16 mouse cellular contexts compared by ENCODE assay signal in genomic region chr6:113001719-113002118, GRCm38 (mm10). TPM values are rescaled to one million over a fixed set of nuclear protein-coding genes. Genes with fewer than 3 reads are reported as not detected.
A peak's percentile ranks its signal among the peaks of the same experiment; 100 is the strongest.
DNase-seq lines count a peak whose midpoint lies in the region; ATAC-seq and TF ChIP-seq lines count a peak whose summit lies in the region.
"Had no signal": no experiment of that assay in that cellular context is flagged by ENCODE, and none has a peak within 500 bp of the region (broad histone marks: within the 10 kb centered on the region; RNA-seq: fewer than 3 reads in every experiment).

No protein-coding gene starts in this region.

- no peak overlapping the region for H3K9ac ChIP-seq in midbrain, embryonic 13.5 days (replicated peaks)
- H3K9ac ChIP-seq in midbrain, embryonic 16.5 days (ENCODE audit: low read depth, low read length): no peak overlapping the region
- H3K9ac ChIP-seq: embryonic facial prominence, embryonic 13.5 days; forebrain, embryonic 12.5 days had no signal

- no peak for TF ChIP-seq CTCF in kidney, adult 2 months (conservative IDR thresholded peaks at IDR 0.05; ENCODE audit: insufficient read depth, insufficient read length, low read depth, low read length)

- 0 out of 2 replicates have a peak, but pooled peaks have one; percentile 2 for ATAC-seq in midbrain, embryonic 13.5 days
- no peak for ATAC-seq in midbrain, embryonic 16.5 days

- H3K4me3 ChIP-seq in kidney, adult 2 months (ENCODE audit: insufficient read depth, low read depth, low read length): no peak overlapping the region
- no peak overlapping the region for H3K4me3 ChIP-seq in midbrain, embryonic 13.5 days (replicated peaks)
- no peak overlapping the region for H3K4me3 ChIP-seq in midbrain, embryonic 16.5 days (ENCODE audit: low read depth, low read length)
- H3K4me3 ChIP-seq: embryonic facial prominence, embryonic 13.5 days; forebrain, embryonic 12.5 days; hindbrain, embryonic 10.5 days; left cerebral cortex, adult 2 months had no signal

- no peaks in the 10 kb centered on the region for H3K27me3 ChIP-seq in kidney, adult 2 months (replicated peaks; ENCODE audit: control insufficient read depth, insufficient read depth, low read length)
- no peaks in the 10 kb centered on the region for H3K27me3 ChIP-seq in midbrain, embryonic 13.5 days
- H3K27me3 ChIP-seq in midbrain, embryonic 16.5 days (ENCODE audit: control insufficient read depth, insufficient read depth, low read depth, low read length): no peaks in the 10 kb centered on the region
- H3K27me3 ChIP-seq: embryonic facial prominence, embryonic 13.5 days; forebrain, embryonic 12.5 days had no signal

- 57% methylated on average over 12 of the region's 12 CpGs for WGBS in kidney, adult 2 months
- 77% methylated on average over 12 of the region's 12 CpGs for whole genome bisulfite sequencing in midbrain, embryonic 13.5 days
- 76% methylated on average over 12 of the region's 12 CpGs for WGBS in midbrain, embryonic 16.5 days

- H3K9me3 ChIP-seq in midbrain, embryonic 13.5 days: no peaks in the 10 kb centered on the region
- H3K9me3 ChIP-seq in midbrain, embryonic 16.5 days (replicated peaks; ENCODE audit: control insufficient read depth, low read length, poor library complexity, severe bottlenecking): no peaks in the 10 kb centered on the region
- H3K9me3 ChIP-seq: embryonic facial prominence, embryonic 13.5 days; forebrain, embryonic 12.5 days; G1E; hindbrain, embryonic 10.5 days had no signal

- peak; percentile 34 for DNase-seq in kidney, adult 2 months
- no peak for DNase-seq in kidney, postnatal 10 days
- DNase-seq in R1 (ENCODE audit: low read depth, low spot score): peak; percentile 82
- no peak for DNase-seq in left cerebral cortex, adult 18-20 months (ENCODE audit: low spot score in 2 of 2)
- DNase-seq in cerebellum, adult 18-20 months: no peak
- DNase-seq: cerebellum, postnatal 10 days; thymus, postnatal 14 days had no signal

- no peak overlapping the region for H3K4me2 ChIP-seq in midbrain, embryonic 13.5 days (replicated peaks)
- H3K4me2 ChIP-seq in midbrain, embryonic 16.5 days (ENCODE audit: low read length): no peak overlapping the region
- H3K4me2 ChIP-seq: embryonic facial prominence, embryonic 13.5 days; forebrain, embryonic 12.5 days; heart, embryonic 11.5 days had no signal

- H3K36me3 ChIP-seq in kidney, adult 2 months (ENCODE audit: control insufficient read depth, insufficient read depth, low read length): no peaks in the 10 kb centered on the region
- no peaks in the 10 kb centered on the region for H3K36me3 ChIP-seq in midbrain, embryonic 13.5 days
- no peaks in the 10 kb centered on the region for H3K36me3 ChIP-seq in midbrain, embryonic 16.5 days (ENCODE audit: control insufficient read depth, insufficient read depth, low read length)
- H3K36me3 ChIP-seq: embryonic facial prominence, embryonic 13.5 days; forebrain, embryonic 12.5 days; G1E; hindbrain, embryonic 10.5 days had no signal

- no peaks in the 10 kb centered on the region for H3K4me1 ChIP-seq in kidney, adult 2 months (ENCODE audit: control insufficient read depth, insufficient read depth, low read length)
- peaks cover 11% of the 10 kb centered on the region for H3K4me1 ChIP-seq in midbrain, embryonic 13.5 days (replicated peaks)
- H3K4me1 ChIP-seq in midbrain, embryonic 16.5 days (ENCODE audit: control insufficient read depth, insufficient read depth, low read length): 0 out of 2 replicates have a peak, but pooled peaks cover 3% of the 10 kb centered on the region
- H3K4me1 ChIP-seq: embryonic facial prominence, embryonic 13.5 days had no signal

- no peak overlapping the region for H3K27ac ChIP-seq in kidney, adult 2 months (ENCODE audit: insufficient read depth, low read depth, low read length)
- H3K27ac ChIP-seq in midbrain, embryonic 13.5 days: no peak overlapping the region
- no peak overlapping the region for H3K27ac ChIP-seq in midbrain, embryonic 16.5 days (ENCODE audit: low read length)
- H3K27ac ChIP-seq: embryonic facial prominence, embryonic 13.5 days; forebrain, embryonic 12.5 days; kidney, postnatal 0 days; left cerebral cortex, adult 2 months had no signal

- no peak for TF ChIP-seq POLR2A in kidney, adult 2 months (IDR thresholded peaks at IDR 0.05; ENCODE audit: low read depth, low read length)

RNA-seq across cellular contexts. Expression of gene Thumpd3, which starts 44.3 kb away (rescaled TPM):
- polyA plus RNA-seq in kidney, adult 2 months (2012; rRNA removed): 6.5 and 9.3 TPM in 2 replicates
- polyA plus RNA-seq in midbrain, embryonic 13.5 days (2015; fragmentation: Nextera tagmentation; extraction: Ambion mirVana): 57.0 and 59.0 TPM in 2 replicates
- 51.4 and 55.6 TPM in 2 replicates for polyA plus RNA-seq in midbrain, embryonic 16.5 days (2015; fragmentation: Nextera tagmentation; extraction: Ambion mirVana)
- total RNA-seq in left cerebral cortex, adult 18-20 months (2021): 10 to 100 TPM; 22.9 to 30.1 TPM

RNA-seq across cellular contexts. Expression of gene Srgap3, which starts 54.7 kb away (rescaled TPM):
- 5.5 and 5.8 TPM in 2 replicates for polyA plus RNA-seq in kidney, adult 2 months (2012; rRNA removed)
- polyA plus RNA-seq in midbrain, embryonic 13.5 days (2015; fragmentation: Nextera tagmentation; extraction: Ambion mirVana): 49.8 and 53.5 TPM in 2 replicates
- 37.4 and 38.6 TPM in 2 replicates for polyA plus RNA-seq in midbrain, embryonic 16.5 days (2015; fragmentation: Nextera tagmentation; extraction: Ambion mirVana)
- 100 to 1,000 TPM; 217 to 223 TPM for total RNA-seq in left cerebral cortex, adult 18-20 months (2021)
- polyA plus RNA-seq: G1E had no signal

Comparison
In these comparisons a context has a peak if more than half of its experiments do, and no peak if none do; other contexts are left out.
1. DNase-seq: peak in kidney, adult 2 months (single experiment) and R1 (single experiment); none in kidney, postnatal 10 days (single experiment), left cerebral cortex, adult 18-20 months (0 of 2) and cerebellum, adult 18-20 months (0 of 2).